Mouse (Mus musculus) gastrocnemius, postnatal 14 days (tissue): ENCODE measurements around the gene Fam209. TPM values are rescaled to one million over a fixed set of nuclear protein-coding genes. Genes with fewer than 3 reads are reported as not detected.

Source experiments
- DNase-seq: peaks from one replicate; pipeline ENCODE4 v3.0.0; 2021; ENCODE audit warnings: mixed read lengths
- intact Hi-C: fragments of 180-260 bp; cut with DNase I; formaldehyde crosslinking; loops from one replicate; pipeline ENCODE4 v1.15.1; 2025; ENCODE audit warnings: low total_unique reads
- total RNA-seq, 2 experiments: library from RNA; stranded (reverse); gene quantifications; 2 replicates each; pipeline ENCODE4 v1.2.3; 2021

Gene Fam209
- total RNA-seq, 2 experiments from 2014 or later: 0.58 TPM; not detected in 1

DNA sequence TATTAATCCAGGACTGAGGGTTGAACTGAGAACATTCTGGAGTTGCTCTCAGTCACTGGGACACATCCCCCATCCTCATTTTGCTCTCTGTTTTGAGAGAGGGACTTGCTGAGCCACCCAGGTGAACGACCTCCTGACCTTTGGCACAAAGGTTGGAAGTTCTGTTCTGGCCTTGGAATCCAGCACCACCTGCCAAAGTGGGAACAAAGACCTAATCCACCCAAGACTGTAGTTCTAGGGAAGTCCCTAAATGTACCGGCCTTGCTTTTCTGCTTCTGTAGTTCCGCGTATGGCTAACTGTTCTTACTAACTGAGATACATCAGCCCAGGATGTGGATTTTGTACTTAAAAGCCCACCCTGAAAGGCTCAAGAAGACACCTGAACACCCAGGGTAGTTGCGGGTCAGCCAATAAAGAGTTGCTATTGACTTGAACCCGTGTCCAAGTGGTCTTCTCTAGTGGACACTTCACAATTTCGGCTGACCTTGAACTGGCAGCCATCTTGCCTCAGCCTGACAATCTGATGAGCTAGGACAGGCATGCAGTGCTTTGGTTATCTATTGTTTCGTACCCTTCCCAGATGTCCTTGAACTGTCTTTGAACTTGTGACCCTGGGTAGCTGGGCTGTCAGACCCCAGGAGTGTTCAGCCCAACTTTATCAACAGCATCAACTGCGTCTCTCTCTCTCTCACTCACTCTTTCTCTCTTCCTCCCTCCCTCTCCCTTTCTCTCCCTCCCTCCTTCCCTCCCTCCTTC lies 48.5 kb downstream of the Fam209 start:
- intact Hi-C loops: no loop called here
- DNase-seq: no peak

- no peak for DNase-seq
- intact Hi-C loops: no loop called here
These were observed 50.2 kb downstream of the Fam209 start for GRCm38 (mm10) chr2:172522528-172522927.

Other genes with a start within 250 kb of the Fam209 start
- gene Mc3r, start 224.0 kb upstream of the Fam209 start, total RNA-seq: not detected
- 1 to 10 TPM; 2.9 to 3.3 TPM for gene Fam210b, start 127.0 kb upstream of the Fam209 start, total RNA-seq
- gene Aurka, start 102.0 kb upstream of the Fam209 start, total RNA-seq: 1 to 10 TPM; 4.2 to 4.3 TPM
- 10 to 100 TPM; 16.4 to 19.3 TPM for gene Cstf1, start 101.8 kb upstream of the Fam209 start, total RNA-seq
- gene Cass4, start 78.7 kb upstream of the Fam209 start, total RNA-seq: under 1 TPM; 0.18 to 0.55 TPM
- 10 to 100 TPM; 30.8 to 32.9 TPM for gene Rtf2, start 32.0 kb upstream of the Fam209 start, total RNA-seq
- not detected for gene Gcnt7, start 13.9 kb upstream of the Fam209 start, total RNA-seq
- not detected for gene Tfap2c, start 77.1 kb downstream of the Fam209 start, total RNA-seq